Mouse (Mus musculus) small intestine, adult 2 months (tissue): ENCODE data around the gene Mllt6.

Experiments
- CTCF ChIP-seq: fragments of 200-500 bp; IDR thresholded peaks from 2 replicates; pipeline ENCODE4 v1.5.1; 2012; ENCODE audit warnings: low read depth, mild to moderate bottlenecking, control low read depth, inconsistent platforms, low read length, moderate library complexity, mixed read lengths; ENCODE audit not compliant: insufficient replicate concordance, insufficient read length; ENCODE audit errors: extremely low read depth
- POLR2A ChIP-seq: fragments of 200-500 bp; IDR thresholded peaks from 2 replicates; pipeline ENCODE4 v1.6.1; 2012; ENCODE audit warnings: low read depth, mild to moderate bottlenecking, control low read depth, inconsistent platforms, low read length, moderate library complexity

DNA sequence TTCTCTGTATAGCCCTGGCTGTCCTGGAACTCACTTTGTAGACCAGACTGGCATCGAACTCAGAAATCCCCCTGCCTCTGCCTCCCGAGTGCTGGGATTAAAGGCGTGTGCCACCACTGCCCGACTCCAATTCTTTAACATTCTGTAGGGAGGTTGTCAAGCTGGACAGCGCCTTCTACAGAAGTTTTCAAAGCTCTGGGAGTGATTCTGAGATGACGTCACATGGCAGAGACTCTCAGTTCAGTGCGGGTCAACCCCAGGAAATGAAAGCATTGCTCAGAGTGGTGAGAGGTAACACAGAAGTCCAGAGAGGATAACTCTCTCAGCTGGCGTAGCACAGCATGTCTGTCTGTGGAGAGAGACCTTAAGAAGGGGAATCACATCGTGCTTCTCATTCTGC lies 40.0 kb upstream of the Mllt6 start:
- TF ChIP-seq POLR2A (no peak), CTCF (no peak)
